Mouse (Mus musculus) retina, adult 2 months (tissue): ENCODE data around the gene Sult6b1.

Experiments
- DNase-seq: peaks from one replicate; pipeline ENCODE4 v3.0.0-alpha.2; 2012; ENCODE audit warnings: low read depth, low spot score

Gene Sult6b1

GRCm38 (mm10) chr17:78906892-78907291 is at the start of gene Sult6b1:
Sult6b1 (minus strand) TSS chr17:78906992.
- no peak for DNase-seq

- DNase-seq, result no peak
These were observed 46.4 kb upstream of the Sult6b1 start for GRCm38 (mm10) chr17:78953240-78953639.

GRCm38 (mm10) chr17:78952070-78952469 is 45.3 kb upstream of the Sult6b1 start:
- DNase-seq, result no peak

DNA sequence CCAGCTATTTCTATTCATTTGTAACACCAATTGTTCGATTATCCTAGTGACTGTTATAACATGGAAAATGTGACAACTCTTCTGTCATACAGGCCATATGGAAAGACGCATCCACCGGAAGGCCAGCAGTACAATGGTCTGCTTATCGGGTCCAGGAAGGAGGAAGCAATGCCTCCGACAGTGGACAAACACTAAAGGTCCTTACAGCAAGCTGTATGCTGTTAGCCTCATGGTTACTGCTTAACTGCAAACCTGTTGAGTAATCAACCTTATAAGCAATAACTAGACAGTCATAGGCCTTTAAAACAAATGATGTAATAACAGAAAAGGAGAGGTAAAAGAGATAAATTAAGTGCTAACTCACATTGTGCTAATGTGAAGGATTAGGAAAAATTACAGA is 44.4 kb upstream of the Sult6b1 start:
- DNase-seq, result no peak

- no peak for DNase-seq
These were observed 35.8 kb upstream of the Sult6b1 start for GRCm38 (mm10) chr17:78942579-78942978.

- no peak for DNase-seq
These were observed 32.1 kb upstream of the Sult6b1 start for GRCm38 (mm10) chr17:78938927-78939326.

DNA sequence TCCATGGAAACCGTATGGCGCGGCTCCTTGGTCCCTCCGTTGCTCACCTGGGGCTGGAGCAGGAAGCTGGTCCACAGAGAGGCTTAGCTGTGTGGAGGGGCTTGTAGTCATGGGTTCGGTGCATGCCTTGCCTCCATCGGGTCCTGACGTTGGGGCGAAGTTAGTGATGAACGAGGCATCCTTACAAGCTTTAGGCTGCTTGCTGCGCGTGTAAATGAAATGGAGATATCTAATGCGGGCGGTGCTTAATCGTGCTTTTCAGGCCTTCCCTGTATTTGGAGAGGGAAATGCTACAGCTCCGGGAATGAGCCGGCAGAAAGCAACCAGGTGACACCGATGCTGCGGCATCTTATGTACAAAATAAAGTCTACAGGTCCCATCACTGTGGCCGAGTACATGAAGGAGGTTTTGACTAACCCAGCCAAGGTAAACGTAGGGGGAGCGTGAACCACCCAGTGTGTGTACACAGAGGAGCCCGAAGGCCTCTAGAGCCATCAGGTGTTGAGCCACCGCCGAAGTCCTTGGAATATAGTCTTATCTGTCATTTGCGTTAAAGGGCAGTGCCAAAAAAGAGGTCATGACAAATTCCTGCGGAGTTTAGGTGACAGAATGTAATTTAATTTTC is 30.5 kb upstream of the Sult6b1 start:
- DNase-seq, result no peak

GRCm38 (mm10) chr17:78936466-78937228 is 29.9 kb upstream of the Sult6b1 start, which contains the start of the genes Cebpz and Ndufaf7:
Cebpz (minus strand) TSS chr17:78937066.
Ndufaf7 (plus strand) TSS chr17:78937136.
- DNase-seq, result peak; percentile 95

DNA sequence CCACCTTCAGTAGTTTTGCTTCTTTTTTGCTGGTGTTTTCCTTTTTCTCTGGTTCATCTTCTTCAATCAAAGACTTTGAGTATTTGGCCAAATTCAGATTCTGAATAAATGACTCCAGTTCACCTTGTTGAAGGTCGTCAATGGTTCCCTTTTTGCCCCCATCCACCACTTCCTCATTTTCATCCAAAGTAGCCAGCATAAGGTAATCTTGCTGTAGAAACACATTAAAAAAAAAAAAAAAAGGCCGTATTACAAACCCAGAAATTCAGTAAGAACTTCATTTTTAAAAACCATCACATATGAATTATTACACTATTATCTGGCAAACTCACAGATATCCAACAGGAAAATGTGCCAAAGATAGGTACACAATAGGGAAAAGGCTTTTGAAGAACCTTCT is 29.1 kb upstream of the Sult6b1 start:
- DNase-seq, result no peak

- DNase-seq, result no peak
These were observed 10.9 kb upstream of the Sult6b1 start for GRCm38 (mm10) chr17:78917696-78918095.

DNA sequence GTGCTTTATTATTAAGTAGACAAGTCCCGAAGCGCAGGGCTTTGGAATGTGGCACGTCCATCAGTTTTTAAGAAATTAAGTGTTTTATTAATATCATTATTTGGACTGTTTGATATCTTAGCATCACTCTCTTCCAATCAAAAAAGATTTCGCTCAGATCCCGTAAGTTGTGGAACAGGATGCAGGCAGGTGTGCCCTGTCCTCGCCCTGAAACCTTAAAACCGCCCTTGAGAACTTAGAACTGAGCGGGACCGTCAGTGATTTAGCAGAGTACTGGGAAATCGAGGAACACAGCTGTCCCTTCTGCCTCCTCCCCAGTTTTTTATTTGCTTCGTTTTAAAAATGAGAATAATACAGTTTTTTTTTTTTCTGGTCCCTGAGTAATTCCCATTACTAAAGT is 10.1 kb upstream of the Sult6b1 start:
- no peak for DNase-seq

DNA sequence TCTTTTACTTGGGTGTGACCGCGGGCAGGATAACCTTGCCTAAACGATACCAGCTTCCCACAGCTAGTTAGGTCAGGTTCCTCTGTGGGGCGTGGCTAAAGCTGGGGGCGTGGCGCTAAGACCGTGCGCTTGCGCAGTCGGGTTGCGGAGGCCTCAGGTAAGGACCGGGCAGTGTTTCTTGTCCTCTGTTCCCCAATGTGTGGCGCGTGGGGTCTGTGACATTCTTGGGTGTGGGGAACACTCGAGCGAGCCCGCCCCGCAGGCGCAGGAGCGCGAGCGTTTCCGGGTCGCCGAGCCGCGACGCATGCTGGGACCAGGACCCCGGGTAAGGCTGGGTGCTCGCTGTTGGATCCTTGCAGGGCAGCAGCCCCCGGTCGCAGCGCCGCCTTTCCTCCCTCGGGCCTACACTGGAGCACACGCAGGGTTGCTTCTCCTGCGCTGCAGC is 9.6 kb upstream of the Sult6b1 start, which contains the start of gene Cebpzos:
Gene Cebpzos, plus strand, starts transcription at position 132 of the 445 bp plus-strand sequence.
- DNase-seq, result peak; percentile 74

DNA sequence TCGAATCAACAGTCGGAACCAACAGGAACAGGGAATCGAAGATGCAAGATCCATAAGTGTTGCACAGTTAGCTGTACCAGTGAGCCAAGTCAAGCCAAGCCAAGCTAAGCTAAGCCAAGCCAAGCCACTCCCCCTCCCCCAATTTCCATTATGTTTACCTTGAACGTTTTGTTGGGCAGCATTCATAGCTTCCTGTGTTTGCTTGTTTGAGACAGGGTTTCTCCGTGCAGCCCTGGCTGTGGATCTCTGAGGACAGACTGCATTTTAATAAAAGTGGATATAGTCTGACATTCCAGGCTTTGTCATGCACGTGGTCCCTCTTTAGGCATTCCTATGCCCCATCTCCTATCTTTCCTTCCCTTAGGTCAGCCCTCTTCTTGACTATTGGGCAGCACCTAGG is 9.0 kb upstream of the Sult6b1 start:
- DNase-seq, result no peak

- DNase-seq, result no peak
These were observed 7.1 kb upstream of the Sult6b1 start for GRCm38 (mm10) chr17:78913921-78914320.

GRCm38 (mm10) chr17:78912861-78913281 is 6.1 kb upstream of the Sult6b1 start:
- DNase-seq, result no peak

DNA sequence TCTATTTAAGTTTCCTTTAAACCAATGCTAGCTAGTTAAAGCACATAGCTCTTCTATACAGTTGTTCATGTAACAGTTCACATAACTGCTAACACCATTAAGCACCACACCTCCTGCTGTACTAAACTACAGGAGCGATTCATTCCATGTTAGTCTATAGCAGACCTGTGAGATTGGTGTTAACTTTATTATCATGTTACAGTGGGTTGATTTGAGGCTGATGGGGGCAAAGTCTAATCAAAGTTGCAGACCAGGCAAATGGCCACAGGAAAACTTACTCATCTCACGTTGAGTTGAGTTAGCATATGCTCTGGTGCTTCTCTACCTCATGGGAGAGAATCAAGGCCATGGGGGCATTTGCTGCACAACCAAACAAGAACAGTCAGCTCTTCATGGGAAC is 2.6 kb upstream of the Sult6b1 start:
- DNase-seq, result no peak

- no peak for DNase-seq
These were observed 3.6 kb downstream of the Sult6b1 start for GRCm38 (mm10) chr17:78903158-78903557.

GRCm38 (mm10) chr17:78895394-78895793 is 11.4 kb downstream of the Sult6b1 start:
- DNase-seq, result no peak

GRCm38 (mm10) chr17:78894991-78895390 is 11.8 kb downstream of the Sult6b1 start:
- DNase-seq, result no peak

- DNase-seq, result no peak
These were observed 15.8 kb downstream of the Sult6b1 start for GRCm38 (mm10) chr17:78891020-78891419.

GRCm38 (mm10) chr17:78889184-78889583 is 17.6 kb downstream of the Sult6b1 start:
- no peak for DNase-seq

DNA sequence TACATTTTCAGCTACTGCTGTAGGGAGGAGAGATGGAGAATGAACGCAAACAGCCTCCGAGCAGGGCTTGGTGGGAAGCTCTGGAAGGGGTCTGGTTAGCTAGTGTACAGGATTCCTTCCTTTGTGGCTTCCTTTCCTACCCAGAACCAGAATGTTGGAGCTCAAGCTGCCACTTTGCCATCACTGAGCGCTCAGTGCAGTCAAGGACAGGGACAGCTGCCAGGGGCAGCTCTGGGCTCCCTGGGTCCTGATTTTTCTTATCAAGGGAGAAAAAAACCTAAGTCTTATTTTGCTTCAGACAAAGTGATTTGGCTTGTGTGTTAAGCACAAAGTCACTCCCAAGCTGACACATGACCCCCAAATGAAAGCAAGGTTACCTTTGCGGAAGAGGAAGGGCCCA is 18.2 kb downstream of the Sult6b1 start:
- no peak for DNase-seq
